Mouse (Mus musculus): ENCODE results near the gene Nkain1.

GRCm38 (mm10) chr4:130563820-130564219, 10.2 kb downstream of the Nkain1 start:
- TF ChIP-seq POLR2A (IDR thresholded peaks at IDR 0.05; ENCODE audit: borderline replicate concordance, low read depth, low read length) (no peak), CTCF (IDR thresholded peaks at IDR 0.05; ENCODE audit: low read depth, low read length) (no peak)

Measured in bone marrow macrophage, adult 2 months (primary cell).